ENCODE assay signal across 32 mouse cellular contexts in the genomic region with DNA sequence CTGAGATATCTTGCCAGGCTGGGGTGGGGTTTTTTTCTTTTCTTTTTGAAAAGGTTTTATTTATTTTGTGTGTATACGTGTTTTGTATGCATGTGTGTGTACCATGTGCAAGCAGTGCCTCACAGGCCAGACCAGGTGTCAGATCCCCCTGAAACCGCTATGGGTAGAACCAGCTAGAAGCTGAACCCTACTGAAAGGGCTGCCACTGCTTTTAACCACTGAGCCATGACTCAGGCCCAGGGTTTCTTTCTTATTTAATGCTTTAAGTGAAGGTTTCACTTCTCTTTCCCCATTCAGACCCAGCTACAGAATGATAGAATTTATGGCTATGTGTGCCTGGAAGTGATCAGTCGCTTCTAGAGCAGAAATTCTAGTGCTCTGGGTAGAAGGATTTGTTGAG. TPM values are rescaled to one million over a fixed set of nuclear protein-coding genes. Genes with fewer than 3 reads are reported as not detected.
DNase-seq lines count a peak whose midpoint lies in the region; ATAC-seq and TF ChIP-seq lines count a peak whose summit lies in the region.
"Had no signal": no experiment of that assay in that cellular context is flagged by ENCODE, and none has a peak within 500 bp of the region (broad histone marks: within the 10 kb centered on the region; RNA-seq: fewer than 3 reads in every experiment).

No protein-coding gene starts in this region.

- no peak for TF ChIP-seq POLR2A in spleen, adult 2 months (IDR thresholded peaks at IDR 0.05; ENCODE audit: low read depth, low read length)

- H3K4me1 ChIP-seq in spleen, adult 2 months (ENCODE audit: control insufficient read depth, insufficient read depth, insufficient read length) = no peaks in the 10 kb centered on the region
- no peaks in the 10 kb centered on the region for H3K4me1 ChIP-seq in heart, embryonic 10.5 days
- H3K4me1 ChIP-seq: megakaryocyte, embryonic 14.5 days; midbrain, embryonic 13.5 days; neural tube, embryonic 15.5 days had no signal

- no peaks in the 10 kb centered on the region for H3K9me3 ChIP-seq in heart, embryonic 10.5 days
- H3K9me3 ChIP-seq: liver, embryonic 13.5 days; megakaryocyte, embryonic 14.5 days; midbrain, embryonic 13.5 days; neural tube, embryonic 15.5 days had no signal

- DNase-seq in spleen, adult 2 months (ENCODE audit: low read depth in 1 of 2, low spot score in 2 of 2) = peak; percentile 34 to 60
- no peak for DNase-seq in spleen, postnatal 14 days (ENCODE audit: low spot score in 2 of 2)
- no peak for DNase-seq in adrenal gland, postnatal 36 days
- no peak for DNase-seq in heart, embryonic 10.5 days (ENCODE audit: low spot score)
- no peak for DNase-seq in thymus, postnatal 4 days
- DNase-seq: adrenal gland, postnatal 10 days; cerebellum, adult 18-20 months; cerebellum, postnatal 10 days; gastrocnemius, adult 2 months; gastrocnemius, postnatal 36 days; heart, adult 2 months; heart, postnatal 14 days; kidney, adult 2 months; kidney, postnatal 4 days; left cerebral cortex, postnatal 4 days; liver, embryonic 13.5 days; lung, adult 2 months; lung, postnatal 10 days; right cerebral cortex, postnatal 25 days; thymus, postnatal 14 days had no signal

- peaks cover 17% of the 10 kb centered on the region for H3K36me3 ChIP-seq in spleen, adult 2 months (ENCODE audit: control insufficient read depth, insufficient read depth, low read length)
- peaks cover 42% of the 10 kb centered on the region for H3K36me3 ChIP-seq in heart, embryonic 10.5 days

- no peaks in the 10 kb centered on the region for H3K27me3 ChIP-seq in spleen, adult 2 months (ENCODE audit: control insufficient read depth, insufficient read depth, low read length)
- no peaks in the 10 kb centered on the region for H3K27me3 ChIP-seq in heart, embryonic 10.5 days (ENCODE audit: insufficient read depth, poor library complexity, severe bottlenecking)
- H3K27me3 ChIP-seq: liver, embryonic 13.5 days; megakaryocyte, embryonic 14.5 days; midbrain, embryonic 13.5 days; neural tube, embryonic 15.5 days had no signal

- TF ChIP-seq CTCF in spleen, adult 2 months (IDR thresholded peaks at IDR 0.05; ENCODE audit: extremely low read depth, insufficient read depth, insufficient read length, insufficient replicate concordance) = no peak

- 47% methylated on average over 3 of the region's 3 CpGs for WGBS in spleen, adult 2 months
- whole genome bisulfite sequencing in heart, embryonic 10.5 days = 95% methylated on average over 3 of the region's 3 CpGs

- peak; percentile 97 for ATAC-seq in granulocyte monocyte progenitor cell, adult 5-6 weeks (replicated peaks; ENCODE audit: poor library complexity, severe bottlenecking)
- ATAC-seq in neutrophil, adult 5-6 weeks (ENCODE audit: extremely low read depth, insufficient number of reproducible peaks, low FRiP score, poor library complexity, severe bottlenecking) = peak; percentile 84
- ATAC-seq: activated CD4-positive, CD25-positive, alpha-beta regulatory T cell, adult 4 months; forebrain, embryonic 16.5 days; hindbrain, embryonic 16.5 days; midbrain, embryonic 13.5 days had no signal

- no peak overlapping the region for H3K27ac ChIP-seq in spleen, adult 2 months (ENCODE audit: insufficient read depth, low read length)
- H3K27ac ChIP-seq in heart, embryonic 10.5 days = no peak overlapping the region
- H3K27ac ChIP-seq: gastrocnemius, adult 2 months; heart, adult 2 months; kidney, postnatal 0 days; liver, embryonic 13.5 days; midbrain, embryonic 13.5 days; neural tube, embryonic 15.5 days had no signal

- no peak overlapping the region for H3K4me3 ChIP-seq in spleen, adult 2 months (ENCODE audit: extremely low read depth, insufficient read depth, insufficient read length)
- H3K4me3 ChIP-seq in heart, embryonic 10.5 days = no peak overlapping the region
- H3K4me3 ChIP-seq: erythroblast, embryonic 14.5 days; gastrocnemius, adult 2 months; heart, adult 2 months; liver, embryonic 13.5 days; megakaryocyte, embryonic 14.5 days; midbrain, embryonic 13.5 days; neural tube, embryonic 15.5 days had no signal

RNA-seq across cellular contexts. Expression of a gene that starts 12.6 kb away (rescaled TPM):
- 1.4 TPM in 2 replicates for polyA plus RNA-seq in spleen, adult 2 months (2012; rRNA removed)
- total RNA-seq in granulocyte monocyte progenitor cell, adult 5-6 weeks (2014; fragmentation: Nextera tagmentation) = 31.3 and 38.3 TPM in 2 replicates
- total RNA-seq in granulocyte monocyte progenitor cell, adult 5-6 weeks (2017) = 37.7 and 41.0 TPM in 2 replicates
- total RNA-seq in neutrophil, adult 5-6 weeks (2017) = 6.6 and 8.3 TPM in 2 replicates
- total RNA-seq in adrenal gland, postnatal 36 days (2021) = 1 to 10 TPM; 7.5 to 7.8 TPM
- 36.5 and 47.6 TPM in 2 replicates for polyA plus RNA-seq in heart, embryonic 10.5 days (2016; fragmentation: Nextera tagmentation; extraction: Ambion mirVana)
- polyA plus RNA-seq: erythroblast, embryonic 14.5 days had no signal

RNA-seq across cellular contexts. Expression of a gene that starts 29.5 kb away (rescaled TPM):
- not detected in 2 replicates for polyA plus RNA-seq in spleen, adult 2 months (2012; rRNA removed)
- not detected in 2 replicates for total RNA-seq in granulocyte monocyte progenitor cell, adult 5-6 weeks (2014; fragmentation: Nextera tagmentation)
- not detected in 2 replicates for total RNA-seq in granulocyte monocyte progenitor cell, adult 5-6 weeks (2017)
- total RNA-seq in neutrophil, adult 5-6 weeks (2017) = not detected in 2 replicates
- total RNA-seq in adrenal gland, postnatal 36 days (2021) = not detected
- 0.11 TPM in 1 of 2 replicates, not detected in the other for polyA plus RNA-seq in heart, embryonic 10.5 days (2016; fragmentation: Nextera tagmentation; extraction: Ambion mirVana)
- total RNA-seq: adrenal gland, postnatal 10 days; gastrocnemius, adult 2 months; gastrocnemius, postnatal 36 days had no signal
- polyA plus RNA-seq: activated CD4-positive, CD25-positive, alpha-beta regulatory T cell, adult 4 months; erythroblast, embryonic 14.5 days; forebrain, embryonic 16.5 days; hindbrain, embryonic 11.5 days; intestine, embryonic 14.5 days; kidney, postnatal 0 days; liver, embryonic 13.5 days had no signal

RNA-seq across cellular contexts. Expression of a gene that starts 29.7 kb away (rescaled TPM):
- polyA plus RNA-seq in spleen, adult 2 months (2012; rRNA removed) = 36.9 and 39.0 TPM in 2 replicates
- 481 and 582 TPM in 2 replicates for total RNA-seq in granulocyte monocyte progenitor cell, adult 5-6 weeks (2014; fragmentation: Nextera tagmentation)
- 445 and 565 TPM in 2 replicates for total RNA-seq in granulocyte monocyte progenitor cell, adult 5-6 weeks (2017)
- 294 and 322 TPM in 2 replicates for total RNA-seq in neutrophil, adult 5-6 weeks (2017)
- total RNA-seq in adrenal gland, postnatal 36 days (2021) = 100 to 1,000 TPM; 101 to 144 TPM
- polyA plus RNA-seq in heart, embryonic 10.5 days (2016; fragmentation: Nextera tagmentation; extraction: Ambion mirVana) = 412 and 609 TPM in 2 replicates

RNA-seq across cellular contexts. Expression of a gene that starts 53.2 kb away (rescaled TPM):
- polyA plus RNA-seq in spleen, adult 2 months (2012; rRNA removed) = 0.46 and 0.75 TPM in 2 replicates
- total RNA-seq in granulocyte monocyte progenitor cell, adult 5-6 weeks (2014; fragmentation: Nextera tagmentation) = 20.9 and 22.7 TPM in 2 replicates
- total RNA-seq in granulocyte monocyte progenitor cell, adult 5-6 weeks (2017) = 2.9 and 8.1 TPM in 2 replicates
- total RNA-seq in neutrophil, adult 5-6 weeks (2017) = 1.7 and 1.8 TPM in 2 replicates
- total RNA-seq in adrenal gland, postnatal 36 days (2021) = 10 to 100 TPM; 13.7 to 17.6 TPM
- 17.4 and 18.6 TPM in 2 replicates for polyA plus RNA-seq in heart, embryonic 10.5 days (2016; fragmentation: Nextera tagmentation; extraction: Ambion mirVana)

RNA-seq across cellular contexts. Expression of a gene that starts 53.5 kb away (rescaled TPM):
- 10.6 and 10.8 TPM in 2 replicates for polyA plus RNA-seq in spleen, adult 2 months (2012; rRNA removed)
- 10.2 and 10.5 TPM in 2 replicates for total RNA-seq in granulocyte monocyte progenitor cell, adult 5-6 weeks (2014; fragmentation: Nextera tagmentation)
- total RNA-seq in granulocyte monocyte progenitor cell, adult 5-6 weeks (2017) = 11.4 and 11.7 TPM in 2 replicates
- total RNA-seq in neutrophil, adult 5-6 weeks (2017) = 71.6 and 74.3 TPM in 2 replicates
- total RNA-seq in adrenal gland, postnatal 36 days (2021) = 10 to 100 TPM; 11.9 to 12.7 TPM
- 12.4 and 12.9 TPM in 2 replicates for polyA plus RNA-seq in heart, embryonic 10.5 days (2016; fragmentation: Nextera tagmentation; extraction: Ambion mirVana)

Comparison
In these comparisons a context has a peak if more than half of its experiments do, and no peak if none do; other contexts are left out.
1. DNase-seq: peak in spleen, adult 2 months (2 of 2); none in spleen, postnatal 14 days (0 of 2), adrenal gland, postnatal 36 days (0 of 2), heart, embryonic 10.5 days (single experiment) and thymus, postnatal 4 days (single experiment).